Mouse (Mus musculus) thymus, adult 2 months (tissue): Measurements from ENCODE around the gene Mmrn2. TPM values are rescaled to one million over a fixed set of nuclear protein-coding genes. Genes with fewer than 3 reads are reported as not detected.

Experiments
- DNase-seq: peaks from one replicate; pipeline ENCODE4 v3.0.0; 2021
- H3K27ac ChIP-seq: fragments of 200-500 bp; 2 replicates; pipeline ENCODE4 v1.5.1; 2012; ENCODE audit warnings: low read length, control low read depth; ENCODE audit not compliant: control insufficient read depth, insufficient read depth
- H3K27me3 ChIP-seq: fragments of 200-500 bp; 2 replicates; pipeline ENCODE4 v1.6.1; 2012; ENCODE audit warnings: mild to moderate bottlenecking, low read length, moderate library complexity, mixed read lengths; ENCODE audit not compliant: control insufficient read depth, insufficient read depth
- H3K36me3 ChIP-seq: fragments of 200-500 bp; 2 replicates; pipeline ENCODE4 v1.6.1; 2012; ENCODE audit warnings: mild to moderate bottlenecking, low read length, moderate library complexity; ENCODE audit not compliant: control insufficient read depth, insufficient read depth
- H3K4me1 ChIP-seq: fragments of 200-500 bp; replicated peaks from 2 replicates; pipeline ENCODE4 v1.6.1; 2012; ENCODE audit warnings: low read length; ENCODE audit not compliant: control insufficient read depth, insufficient read depth
- H3K4me3 ChIP-seq: fragments of 200-500 bp; 2 replicates; pipeline ENCODE4 v1.5.1; 2012; ENCODE audit warnings: mild to moderate bottlenecking, low read length, control low read depth, moderate library complexity; ENCODE audit not compliant: control insufficient read depth, insufficient read depth
- CTCF ChIP-seq: fragments of 200-500 bp; IDR thresholded peaks from 2 replicates; pipeline ENCODE4 v1.5.1; 2012; ENCODE audit warnings: mild to moderate bottlenecking, control low read depth, low read length, moderate library complexity, borderline replicate concordance; ENCODE audit not compliant: control insufficient read depth, poor library complexity, insufficient read depth; ENCODE audit errors: extremely low read depth
- POLR2A ChIP-seq: fragments of 200-500 bp; IDR thresholded peaks from 2 replicates; pipeline ENCODE4 v1.6.1; 2012; ENCODE audit warnings: mild to moderate bottlenecking, low read length, control low read depth, moderate library complexity; ENCODE audit not compliant: control insufficient read depth, poor library complexity, insufficient read depth; ENCODE audit errors: extremely low read depth
- WGBS: fragments of 180-500 bp; shearing (Covaris S2); methylation state at CpG from one replicate; pipeline ENCODE4 v1.1.7; 2018; 5-methylcytosine and 5-hydroxymethylcytosine counted together
- polyA plus RNA-seq: library from polyadenylated mRNA; depleted of rRNA; stranded (reverse); fragments of >200 nt; gene quantifications from 2 replicates; pipeline ENCODE4 v1.2.3, GENCODE M21; 2012

The Mmrn2 gene
- polyA plus RNA-seq, 1 experiment = 3.9 TPM

DNA sequence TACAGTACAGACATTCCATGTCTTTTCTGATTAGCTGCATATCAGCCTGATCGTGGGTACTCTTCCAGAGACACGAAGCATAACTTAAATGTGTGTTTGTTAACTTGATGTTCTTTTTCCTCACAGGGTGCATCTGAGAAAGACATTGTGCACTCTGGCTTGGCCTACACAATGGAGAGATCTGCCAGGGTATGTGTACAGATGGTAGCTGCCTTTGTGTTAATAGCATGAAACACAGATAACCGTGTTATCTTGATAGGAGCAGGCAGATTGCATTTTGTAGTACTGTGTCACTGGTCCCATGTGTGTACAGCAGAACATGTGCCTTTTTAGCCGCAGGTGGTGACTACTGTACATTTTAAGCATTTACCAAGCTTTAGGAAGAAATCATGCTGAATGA lies 33.3 kb upstream of the Mmrn2 start:
- no peak for TF ChIP-seq CTCF
- TF ChIP-seq POLR2A = no peak
- WGBS = 98% methylated on average over 4 of the region's 4 CpGs
- no peak overlapping the region for H3K4me3 ChIP-seq
- H3K27me3 ChIP-seq = no peaks in the 10 kb centered on the region
- no peak for DNase-seq
- H3K4me1 ChIP-seq = no peaks in the 10 kb centered on the region
- H3K27ac ChIP-seq = no peak overlapping the region
- H3K36me3 ChIP-seq = peaks cover 51% of the 10 kb centered on the region

DNA sequence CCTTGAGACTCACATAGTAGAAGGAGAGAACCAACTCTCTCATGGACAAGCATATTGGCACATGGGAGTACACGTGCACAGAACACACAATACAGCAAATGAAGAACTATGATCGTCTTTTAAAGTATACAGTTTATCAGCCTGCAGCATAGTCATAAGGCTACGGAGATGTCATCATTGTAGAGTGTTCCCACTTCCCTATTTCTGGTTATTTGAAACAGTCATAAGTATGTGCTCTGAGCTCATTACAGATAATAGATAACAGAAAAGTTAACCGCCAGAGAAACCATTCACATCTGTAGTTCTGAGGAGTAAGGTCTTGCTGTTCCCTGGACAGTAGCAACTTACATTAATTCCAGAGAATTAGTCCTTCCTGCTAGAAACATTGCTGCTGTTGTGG lies 32.2 kb upstream of the Mmrn2 start:
- H3K36me3 ChIP-seq = peaks cover 46% of the 10 kb centered on the region
- 90% methylated on average over 4 of the region's 4 CpGs for WGBS
- no peak for TF ChIP-seq POLR2A
- TF ChIP-seq CTCF = no peak
- no peaks in the 10 kb centered on the region for H3K4me1 ChIP-seq
- no peak overlapping the region for H3K27ac ChIP-seq
- no peak overlapping the region for H3K4me3 ChIP-seq
- no peaks in the 10 kb centered on the region for H3K27me3 ChIP-seq
- no peak for DNase-seq

DNA sequence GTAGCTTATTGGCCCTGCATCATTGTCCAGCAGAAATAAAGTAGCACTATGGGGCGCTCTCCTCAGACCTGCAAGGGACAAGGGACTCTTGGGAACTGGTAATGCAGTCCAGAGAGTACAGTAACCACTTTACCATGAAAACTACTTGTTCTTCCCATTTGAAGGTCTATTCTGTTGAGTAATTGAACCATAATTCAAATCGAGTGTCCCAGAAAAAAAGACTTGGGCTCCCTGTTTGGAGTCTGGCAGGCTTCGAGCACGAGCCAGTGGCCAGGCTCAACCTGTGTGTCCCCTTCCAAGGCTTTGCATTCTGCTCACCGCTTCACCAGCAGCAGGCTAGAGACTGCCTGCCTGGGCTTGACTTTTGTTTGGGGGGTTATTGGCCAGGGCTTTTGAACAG lies 30.9 kb upstream of the Mmrn2 start:
- no peak overlapping the region for H3K27ac ChIP-seq
- 94% methylated on average over 5 of the region's 5 CpGs for WGBS
- no peaks in the 10 kb centered on the region for H3K27me3 ChIP-seq
- no peak overlapping the region for H3K4me3 ChIP-seq
- H3K36me3 ChIP-seq = peaks cover 37% of the 10 kb centered on the region
- no peaks in the 10 kb centered on the region for H3K4me1 ChIP-seq
- no peak for TF ChIP-seq POLR2A
- no peak for TF ChIP-seq CTCF
- no peak for DNase-seq

DNA sequence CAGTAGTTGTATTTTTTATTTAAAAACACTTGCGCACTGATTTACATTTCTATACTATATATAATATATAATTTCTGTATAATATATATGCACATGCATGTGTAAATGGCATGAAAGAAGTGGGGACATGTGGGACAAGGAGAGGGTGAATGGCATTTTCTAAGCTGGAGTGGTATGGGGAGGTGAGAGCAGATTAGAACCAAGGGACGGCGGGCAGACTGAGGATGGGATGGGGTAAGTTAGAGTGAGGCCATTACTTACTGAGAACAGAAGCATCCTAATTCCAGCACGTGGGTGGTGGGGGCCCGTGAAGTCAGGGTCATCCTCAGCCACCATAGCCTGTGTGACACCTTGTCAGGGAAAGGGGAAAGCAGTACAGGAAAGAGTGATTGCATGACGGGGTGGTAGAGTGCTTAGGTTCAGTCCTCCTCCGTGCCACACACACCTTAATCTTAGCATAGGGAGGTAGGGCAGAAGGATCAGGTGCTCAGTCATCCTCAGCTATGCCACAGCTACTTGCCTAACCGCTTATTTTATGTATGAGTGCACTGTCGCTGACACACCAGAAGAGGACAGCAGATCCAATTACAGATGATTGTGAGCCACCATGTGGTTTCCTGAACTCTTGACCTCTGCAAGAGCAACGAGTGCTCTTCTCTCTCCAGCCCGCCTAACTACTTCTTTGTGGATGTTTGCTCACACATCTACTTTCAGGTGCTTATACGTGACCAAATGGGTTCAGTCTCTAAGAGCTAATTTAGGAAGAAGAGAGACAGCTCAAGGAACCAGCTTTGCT lies 29.3 kb upstream of the Mmrn2 start:
- H3K36me3 ChIP-seq = peaks cover 24% of the 10 kb centered on the region
- TF ChIP-seq POLR2A = no peak
- H3K4me1 ChIP-seq = no peaks in the 10 kb centered on the region
- no peak overlapping the region for H3K4me3 ChIP-seq
- WGBS = 87% methylated on average over 12 of the region's 12 CpGs
- no peaks in the 10 kb centered on the region for H3K27me3 ChIP-seq
- no peak overlapping the region for H3K27ac ChIP-seq
- no peak for DNase-seq

DNA sequence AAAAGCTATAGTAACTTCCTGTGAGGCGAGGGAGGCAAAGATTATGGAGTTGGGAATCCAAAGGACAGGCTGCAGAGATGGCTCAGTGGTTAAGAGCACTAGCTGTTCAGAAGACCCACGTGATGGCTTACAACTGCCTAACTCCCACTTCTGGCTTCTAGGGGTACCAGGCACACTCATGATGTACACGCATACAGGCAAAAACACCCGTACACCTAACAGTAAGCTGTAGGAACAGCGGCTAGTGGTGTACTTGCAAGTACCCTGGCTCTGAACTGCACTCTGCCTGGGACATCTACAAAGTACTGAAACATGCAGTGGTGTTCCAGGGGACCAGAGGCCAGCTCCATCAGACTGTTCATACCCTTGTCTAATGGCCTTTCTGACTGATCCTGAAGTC lies 28.2 kb upstream of the Mmrn2 start:
- Histone ChIP-seq H3K4me3 (no peak overlapping the region), H3K27ac (no peak overlapping the region), H3K36me3 (peaks cover 18% of the 10 kb centered on the region), H3K27me3 (no peaks in the 10 kb centered on the region), H3K4me1 (no peaks in the 10 kb centered on the region)
- TF ChIP-seq POLR2A (no peak), CTCF (no peak)
- WGBS = 94% methylated on average over 5 of the region's 5 CpGs
- DNase-seq = no peak

DNA sequence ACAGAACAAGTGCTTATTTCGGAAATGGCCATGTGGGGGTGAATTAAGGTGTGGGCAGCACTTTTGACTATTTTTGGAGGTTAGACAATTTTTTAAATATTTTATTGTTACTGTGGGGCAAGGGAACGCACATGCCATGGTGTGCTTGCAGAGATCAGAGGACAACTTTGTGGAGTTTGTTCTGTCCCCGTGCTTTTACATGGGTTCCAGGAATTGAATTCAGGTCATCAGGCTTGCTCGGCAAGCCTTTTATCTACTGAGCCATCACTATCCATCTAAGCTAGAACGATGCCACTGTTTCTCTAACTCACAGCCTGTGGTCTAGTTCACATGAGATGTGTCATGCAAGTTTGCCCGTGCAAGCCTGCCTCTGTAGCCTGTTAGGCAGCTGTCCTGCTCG lies 27.0 kb upstream of the Mmrn2 start:
- no peak overlapping the region for H3K4me3 ChIP-seq
- no peaks in the 10 kb centered on the region for H3K27me3 ChIP-seq
- no peaks in the 10 kb centered on the region for H3K4me1 ChIP-seq
- 91% methylated on average over 7 of the region's 7 CpGs for WGBS
- TF ChIP-seq POLR2A (no peak), CTCF (no peak)
- no peak for DNase-seq
- H3K36me3 ChIP-seq = peaks cover 8% of the 10 kb centered on the region
- no peak overlapping the region for H3K27ac ChIP-seq

DNA sequence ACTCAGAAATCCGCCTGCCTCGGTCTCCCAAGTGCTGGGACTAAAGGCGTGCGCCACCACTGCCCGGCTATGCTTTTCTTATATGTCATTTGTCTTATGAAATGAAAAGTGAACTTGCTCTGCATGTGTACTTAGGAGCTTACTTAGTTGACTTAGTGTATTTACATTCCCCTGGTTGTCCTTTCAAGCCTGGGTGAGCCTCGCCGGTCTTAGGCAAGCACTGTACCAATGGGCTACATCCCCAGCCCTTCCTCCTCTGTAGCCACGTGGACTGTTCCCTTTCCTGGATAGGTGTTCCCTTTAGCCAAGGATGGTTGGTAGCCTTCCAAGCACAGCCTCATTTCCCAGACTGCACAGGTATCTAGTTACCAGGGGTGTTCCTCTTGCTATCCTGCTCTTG lies 26.3 kb upstream of the Mmrn2 start:
- H3K27ac ChIP-seq = no peak overlapping the region
- no peaks in the 10 kb centered on the region for H3K4me1 ChIP-seq
- peaks cover 4% of the 10 kb centered on the region; the same call in 1 of the 2 replicates for H3K36me3 ChIP-seq
- no peak for DNase-seq
- TF ChIP-seq POLR2A (no peak), CTCF (no peak)
- WGBS = 93% methylated on average over 8 of the region's 8 CpGs
- no peaks in the 10 kb centered on the region for H3K27me3 ChIP-seq
- no peak overlapping the region for H3K4me3 ChIP-seq
